Mouse (Mus musculus): ENCODE measurements around the gene Fhod1.

Fhod1 gene

GRCm38 (mm10) chr8:105347428-105348221, at the start of gene Fhod1:
Gene Fhod1, minus strand, starts transcription at chr8:105347953.
- DNase-seq = peak; percentile 86

GRCm38 (mm10) chr8:105393915-105394314, 46.2 kb upstream of the Fhod1 start:
- DNase-seq = no peak

GRCm38 (mm10) chr8:105393089-105393787, 45.5 kb upstream of the Fhod1 start:
- DNase-seq = no peak

- no peak for DNase-seq
Measured at GRCm38 (mm10) chr8:105389096-105389495, 41.3 kb upstream of the Fhod1 start.

GRCm38 (mm10) chr8:105387151-105387550, 39.4 kb upstream of the Fhod1 start:
- no peak for DNase-seq

- DNase-seq = no peak
Measured at GRCm38 (mm10) chr8:105384070-105384469, 36.3 kb upstream of the Fhod1 start.

- DNase-seq = no peak
Measured at GRCm38 (mm10) chr8:105380308-105380707, 32.6 kb upstream of the Fhod1 start.

- peak; percentile 50 for DNase-seq
Measured at GRCm38 (mm10) chr8:105378673-105379072, 30.9 kb upstream of the Fhod1 start.

- DNase-seq = peak; percentile 42
Measured at GRCm38 (mm10) chr8:105374513-105374966, 26.8 kb upstream of the Fhod1 start.

GRCm38 (mm10) chr8:105373032-105373431, 25.3 kb upstream of the Fhod1 start, which contains the start of gene Plekhg4:
Gene Plekhg4, plus strand, starts transcription at chr8:105373274.
- DNase-seq = no peak

- no peak for DNase-seq
Measured at GRCm38 (mm10) chr8:105372473-105372872, 24.7 kb upstream of the Fhod1 start.

GRCm38 (mm10) chr8:105367107-105367506, 19.4 kb upstream of the Fhod1 start:
- DNase-seq = peak; percentile 49

- no peak for DNase-seq
Measured at GRCm38 (mm10) chr8:105361751-105362702, 14.3 kb upstream of the Fhod1 start.

- DNase-seq = no peak
Measured at GRCm38 (mm10) chr8:105359646-105360045, 11.9 kb upstream of the Fhod1 start.

- no peak for DNase-seq
Measured at GRCm38 (mm10) chr8:105359208-105359607, 11.5 kb upstream of the Fhod1 start.

GRCm38 (mm10) chr8:105356681-105357080, 8.9 kb upstream of the Fhod1 start:
- DNase-seq = no peak

- DNase-seq = no peak
Measured at GRCm38 (mm10) chr8:105355179-105356024, 7.6 kb upstream of the Fhod1 start.

- no peak for DNase-seq
Measured at GRCm38 (mm10) chr8:105354549-105354948, 6.8 kb upstream of the Fhod1 start.

GRCm38 (mm10) chr8:105353583-105354135, 5.9 kb upstream of the Fhod1 start:
- no peak for DNase-seq

- no peak for DNase-seq
Measured at GRCm38 (mm10) chr8:105350186-105350585, 2.4 kb upstream of the Fhod1 start.

GRCm38 (mm10) chr8:105349096-105349771, 1.5 kb upstream of the Fhod1 start:
- DNase-seq = peak; percentile 38
